Mouse (Mus musculus) cerebellum, adult 2 months (tissue): ENCODE results near the gene P2ry6.

Experiments used
- CTCF ChIP-seq: fragments of 200-500 bp; IDR thresholded peaks from 2 replicates; pipeline ENCODE4 v1.5.1; 2011; ENCODE audit warnings: low read depth, mild to moderate bottlenecking, control low read depth, low read length, moderate library complexity, borderline replicate concordance; ENCODE audit not compliant: insufficient read depth
- POLR2A ChIP-seq: fragments of 200-500 bp; IDR thresholded peaks from 2 replicates; pipeline ENCODE4 v1.6.1; 2011; ENCODE audit warnings: low read length, control low read depth, borderline replicate concordance; ENCODE audit not compliant: insufficient read depth

GRCm38 (mm10) chr7:100991972-100992371 is 17.5 kb upstream of the P2ry6 start:
- TF ChIP-seq CTCF (no peak), POLR2A (no peak)
